Mouse (Mus musculus): ENCODE data around the gene Cwf19l2. TPM values are rescaled to one million over a fixed set of nuclear protein-coding genes. Genes with fewer than 3 reads are reported as not detected.
"Not testable (repeated sequence)": the region's sequence is repeated elsewhere in the genome, so short reads cannot be mapped to it uniquely, and the experiment has no call there.

Cwf19l2 gene
- total RNA-seq (2015) (20.3 and 24.2 TPM in 2 replicates), total RNA-seq (2017) (29.5 and 49.5 TPM in 2 replicates)

GRCm38 (mm10) chr9:3403251-3404208 is at the start of gene Cwf19l2:
TSS of gene Cwf19l2 (plus strand) at chr9:3403592.
- ATAC-seq (replicated peaks; ENCODE audit: poor library complexity), result peak; percentile 94

GRCm38 (mm10) chr9:3376323-3376722 is 27.1 kb upstream of the Cwf19l2 start:
- not testable (repeated sequence) for ATAC-seq (replicated peaks; ENCODE audit: poor library complexity)

- peak; percentile 37 for ATAC-seq (replicated peaks; ENCODE audit: poor library complexity)
Observed at GRCm38 (mm10) chr9:3404372-3404771, 980 bp downstream of the Cwf19l2 start.

- ATAC-seq (replicated peaks; ENCODE audit: poor library complexity), result not testable (repeated sequence)
Observed at GRCm38 (mm10) chr9:3439555-3440300, 36.3 kb downstream of the Cwf19l2 start.

GRCm38 (mm10) chr9:3471897-3472296 is 68.5 kb downstream of the Cwf19l2 start:
- peak; percentile 86 for ATAC-seq (replicated peaks; ENCODE audit: poor library complexity)

GRCm38 (mm10) chr9:3518645-3519044 is 115.3 kb downstream of the Cwf19l2 start:
- ATAC-seq (replicated peaks; ENCODE audit: poor library complexity), result no peak

- ATAC-seq (replicated peaks; ENCODE audit: poor library complexity), result no peak
Observed at GRCm38 (mm10) chr9:3519178-3519577, 115.8 kb downstream of the Cwf19l2 start.

GRCm38 (mm10) chr9:3521031-3521430 is 117.6 kb downstream of the Cwf19l2 start:
- no peak for ATAC-seq (replicated peaks; ENCODE audit: poor library complexity)

Other genes with a start within 250 kb of the Cwf19l2 start
- 20.6 and 26.3 TPM in 2 replicates for gene Alkbh8, start 68.5 kb upstream of the Cwf19l2 start, total RNA-seq (2015)
- gene Alkbh8, start 68.5 kb upstream of the Cwf19l2 start, total RNA-seq (2017), result 17.9 and 21.5 TPM in 2 replicates
- not detected in 2 replicates for gene Gucy1a2, start 129.2 kb downstream of the Cwf19l2 start, total RNA-seq (2015)
- not detected in 2 replicates for gene Gucy1a2, start 129.2 kb downstream of the Cwf19l2 start, total RNA-seq (2017)

Measured in megakaryocyte progenitor cell, adult 5-6 weeks (primary cell).